Mouse (Mus musculus): ENCODE results near the gene Usp25. TPM values are rescaled to one million over a fixed set of nuclear protein-coding genes. Genes with fewer than 3 reads are reported as not detected.

Usp25 gene
- polyA plus RNA-seq, 1 experiment from 2014 or later: 22.0 TPM

DNA sequence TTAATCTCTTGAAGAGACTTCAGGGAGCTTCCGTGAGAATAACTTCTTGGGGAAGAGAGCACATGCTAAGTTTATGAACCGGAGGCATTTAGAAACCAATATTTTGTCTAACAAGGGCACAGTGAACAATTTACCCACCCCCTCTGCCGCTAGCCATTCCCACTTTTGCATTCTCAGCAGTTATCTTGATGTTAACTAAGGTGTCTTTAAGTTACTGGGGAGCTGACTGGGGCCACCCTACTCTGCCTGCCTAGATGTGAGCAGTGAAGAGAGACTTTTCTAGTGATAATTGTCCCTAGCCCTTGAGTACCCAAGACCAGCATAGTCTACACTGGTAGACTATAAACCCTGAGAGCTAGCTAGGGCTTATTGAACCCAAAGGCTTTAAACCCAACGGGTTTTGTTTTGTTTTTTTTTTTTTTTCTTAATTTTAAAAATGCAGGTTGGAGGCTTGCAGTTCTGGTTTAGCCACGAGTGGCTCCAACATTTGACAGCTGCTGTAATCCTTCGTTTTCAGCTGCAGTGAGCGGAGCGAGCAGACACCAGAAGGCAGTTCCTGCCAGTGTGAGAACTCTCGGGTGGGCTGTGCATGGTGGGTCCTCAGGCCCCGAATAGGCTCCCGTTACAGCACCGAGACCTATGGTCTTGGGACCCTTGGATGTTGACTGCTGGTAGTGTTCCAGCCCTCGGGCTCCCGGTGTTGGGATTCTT is 14.6 kb downstream of the Usp25 start:
- Histone ChIP-seq H3K9ac (ENCODE audit: low read length) (no peak overlapping the region), H3K4me2 (ENCODE audit: low read depth, severe bottlenecking) (no peak overlapping the region), H3K4me3 (ENCODE audit: low read depth, low read length) (no peak overlapping the region), H3K27me3 (ENCODE audit: control insufficient read depth, insufficient read depth, low read length) (no peaks in the 10 kb centered on the region), H3K36me3 (ENCODE audit: control insufficient read depth, insufficient read depth, low read length) (no peaks in the 10 kb centered on the region), H3K4me1 (ENCODE audit: control insufficient read depth, insufficient read depth, low read length) (0 out of 2 replicates have a peak, but pooled peaks cover 3% of the 10 kb centered on the region), H3K27ac (replicated peaks; ENCODE audit: low read depth, low read length) (no peak overlapping the region), H3K9me3 (ENCODE audit: control insufficient read depth, low read length) (no peaks in the 10 kb centered on the region)
- peak; percentile 14 for DNase-seq (ENCODE audit: low spot score)
- ATAC-seq (ENCODE audit: insufficient number of reproducible peaks, low FRiP score, low TSS enrichment, low read depth): no peak
- 84% methylated on average over 14 of the region's 14 CpGs for WGBS

DNA sequence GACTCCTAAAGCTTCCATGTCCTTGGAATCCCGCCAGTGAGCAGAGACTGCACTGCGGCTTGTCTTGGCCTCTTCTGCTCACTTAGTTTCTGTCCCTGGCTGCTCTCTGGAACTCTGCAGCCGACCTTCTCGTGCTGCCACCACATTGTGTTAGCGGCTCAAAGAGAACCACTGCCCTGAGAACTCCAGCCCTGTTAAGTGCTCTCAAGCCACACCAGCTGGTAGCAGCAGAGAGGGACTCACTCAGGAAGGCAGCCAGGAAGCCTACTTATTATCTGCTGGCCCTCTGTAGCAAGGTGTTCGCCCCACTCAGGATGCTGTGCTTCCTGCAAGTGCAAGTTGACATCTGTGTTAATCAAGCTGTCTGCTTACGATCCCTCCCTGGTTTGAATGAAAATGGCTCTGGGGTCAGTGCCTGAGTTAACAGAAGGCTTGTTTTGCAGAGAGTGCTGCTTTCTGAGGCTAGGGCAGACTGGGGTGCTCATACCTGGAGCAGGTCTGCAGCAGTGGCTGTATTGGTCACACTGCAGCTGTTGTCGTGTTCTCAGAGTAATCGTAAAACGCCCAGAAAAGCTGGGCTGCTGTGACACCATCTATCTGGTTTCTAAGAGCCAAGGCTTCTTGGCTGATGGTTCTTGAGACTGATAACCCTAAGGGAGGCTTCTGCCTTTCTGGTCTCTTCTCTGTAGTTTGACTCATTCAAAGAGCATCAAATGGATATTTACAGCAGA is 15.3 kb downstream of the Usp25 start:
- Histone ChIP-seq H3K9ac (ENCODE audit: low read length) (no peak overlapping the region), H3K9me3 (ENCODE audit: control insufficient read depth, low read length) (no peaks in the 10 kb centered on the region), H3K4me3 (ENCODE audit: low read depth, low read length) (no peak overlapping the region), H3K36me3 (ENCODE audit: control insufficient read depth, insufficient read depth, low read length) (no peaks in the 10 kb centered on the region), H3K4me2 (ENCODE audit: low read depth, severe bottlenecking) (no peak overlapping the region), H3K27me3 (ENCODE audit: control insufficient read depth, insufficient read depth, low read length) (no peaks in the 10 kb centered on the region), H3K4me1 (ENCODE audit: control insufficient read depth, insufficient read depth, low read length) (0 out of 2 replicates have a peak, but pooled peaks cover 3% of the 10 kb centered on the region), H3K27ac (replicated peaks; ENCODE audit: low read depth, low read length) (no peak overlapping the region)
- 73% methylated on average over 10 of the region's 10 CpGs for WGBS
- ATAC-seq (ENCODE audit: insufficient number of reproducible peaks, low FRiP score, low TSS enrichment, low read depth) (no peak), DNase-seq (ENCODE audit: low spot score) (no peak)

DNA sequence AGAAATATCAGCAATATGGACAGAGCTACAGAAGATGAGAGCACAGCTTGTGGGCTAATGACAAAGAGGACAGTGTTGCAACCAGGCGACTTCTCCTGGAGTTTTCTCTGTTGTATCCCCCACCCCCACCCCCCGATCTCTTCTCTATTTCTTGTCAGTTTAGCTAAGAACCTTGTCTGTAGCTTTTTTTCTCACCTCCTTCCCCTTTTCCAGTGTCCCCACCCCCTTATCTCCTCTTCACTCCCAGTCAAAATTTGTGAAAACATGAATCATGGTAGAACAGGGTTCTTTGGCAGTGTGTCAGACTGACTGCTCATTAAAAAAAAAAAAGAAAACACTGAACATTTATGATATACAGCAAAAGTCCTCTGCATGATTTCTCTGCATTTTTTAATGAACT is 16.9 kb downstream of the Usp25 start:
- no peaks in the 10 kb centered on the region for H3K9me3 ChIP-seq (ENCODE audit: control insufficient read depth, low read length)
- 0 out of 2 replicates have a peak, but pooled peaks cover 3% of the 10 kb centered on the region for H3K4me1 ChIP-seq (ENCODE audit: control insufficient read depth, insufficient read depth, low read length)
- 64% methylated on average over 2 of the region's 2 CpGs for WGBS
- H3K36me3 ChIP-seq (ENCODE audit: control insufficient read depth, insufficient read depth, low read length): no peaks in the 10 kb centered on the region
- ATAC-seq (ENCODE audit: insufficient number of reproducible peaks, low FRiP score, low TSS enrichment, low read depth) (no peak), DNase-seq (ENCODE audit: low spot score) (peak; percentile 5)
- H3K27ac ChIP-seq (replicated peaks; ENCODE audit: low read depth, low read length): no peak overlapping the region
- no peak overlapping the region for H3K4me3 ChIP-seq (ENCODE audit: low read depth, low read length)
- no peaks in the 10 kb centered on the region for H3K27me3 ChIP-seq (ENCODE audit: control insufficient read depth, insufficient read depth, low read length)
- no peak overlapping the region for H3K4me2 ChIP-seq (ENCODE audit: low read depth, severe bottlenecking)
- no peak overlapping the region for H3K9ac ChIP-seq (ENCODE audit: low read length)

DNA sequence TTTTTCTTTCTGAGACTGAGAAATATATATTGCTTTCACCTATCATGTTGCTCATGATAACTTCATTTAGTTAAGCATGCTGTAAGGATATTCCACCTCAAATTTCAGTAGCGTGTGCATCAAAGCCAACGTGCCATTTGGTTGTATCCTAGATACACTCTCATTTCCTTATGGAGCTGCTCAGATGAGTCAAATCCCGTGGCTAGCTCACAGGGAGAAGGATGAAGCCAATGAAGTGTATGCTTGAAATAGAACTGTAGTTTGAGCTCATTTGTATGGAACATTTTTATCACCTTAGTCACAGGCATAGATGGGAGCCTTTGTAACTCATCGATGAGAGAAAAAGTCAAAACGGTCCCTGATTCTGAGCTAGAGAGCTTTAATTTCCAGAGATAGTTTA is 20.8 kb downstream of the Usp25 start:
- DNase-seq (ENCODE audit: low spot score) (peak; percentile 9), ATAC-seq (ENCODE audit: insufficient number of reproducible peaks, low FRiP score, low TSS enrichment, low read depth) (no peak)
- Histone ChIP-seq H3K27me3 (ENCODE audit: control insufficient read depth, insufficient read depth, low read length) (no peaks in the 10 kb centered on the region), H3K9me3 (ENCODE audit: control insufficient read depth, low read length) (no peaks in the 10 kb centered on the region), H3K36me3 (ENCODE audit: control insufficient read depth, insufficient read depth, low read length) (no peaks in the 10 kb centered on the region), H3K4me2 (ENCODE audit: low read depth, severe bottlenecking) (no peak overlapping the region), H3K4me3 (ENCODE audit: low read depth, low read length) (no peak overlapping the region), H3K27ac (replicated peaks; ENCODE audit: low read depth, low read length) (no peak overlapping the region), H3K4me1 (ENCODE audit: control insufficient read depth, insufficient read depth, low read length) (0 out of 2 replicates have a peak, but pooled peaks cover 3% of the 10 kb centered on the region), H3K9ac (ENCODE audit: low read length) (no peak overlapping the region)
- WGBS: 93% methylated on average over 5 of the region's 5 CpGs

DNA sequence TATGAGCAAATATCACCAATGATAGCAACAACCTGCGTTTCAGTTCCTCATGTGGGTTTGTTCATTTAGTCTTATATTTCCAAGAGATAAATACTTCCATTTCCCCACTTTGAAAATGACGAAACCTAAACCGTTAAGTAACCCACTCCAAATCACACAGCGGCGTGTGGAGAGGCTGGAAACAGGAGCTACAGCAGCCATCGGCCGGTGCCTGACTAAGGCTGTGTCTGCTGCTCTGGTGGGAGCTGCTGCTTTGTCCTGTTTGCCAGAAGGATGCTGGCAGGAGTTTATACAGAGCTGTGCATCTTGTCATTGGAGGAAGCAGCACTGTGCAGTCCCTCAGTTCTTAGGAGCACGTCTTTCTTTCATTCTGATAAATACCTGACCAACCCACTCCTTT is 21.2 kb downstream of the Usp25 start:
- ATAC-seq (ENCODE audit: insufficient number of reproducible peaks, low FRiP score, low TSS enrichment, low read depth) (no peak), DNase-seq (ENCODE audit: low spot score) (peak; percentile 12)
- 89% methylated on average over 8 of the region's 8 CpGs for WGBS
- Histone ChIP-seq H3K4me3 (ENCODE audit: low read depth, low read length) (no peak overlapping the region), H3K4me2 (ENCODE audit: low read depth, severe bottlenecking) (no peak overlapping the region), H3K27ac (replicated peaks; ENCODE audit: low read depth, low read length) (no peak overlapping the region), H3K4me1 (ENCODE audit: control insufficient read depth, insufficient read depth, low read length) (0 out of 2 replicates have a peak, but pooled peaks cover 3% of the 10 kb centered on the region), H3K27me3 (ENCODE audit: control insufficient read depth, insufficient read depth, low read length) (no peaks in the 10 kb centered on the region), H3K9me3 (ENCODE audit: control insufficient read depth, low read length) (no peaks in the 10 kb centered on the region), H3K36me3 (ENCODE audit: control insufficient read depth, insufficient read depth, low read length) (no peaks in the 10 kb centered on the region), H3K9ac (ENCODE audit: low read length) (no peak overlapping the region)

DNA sequence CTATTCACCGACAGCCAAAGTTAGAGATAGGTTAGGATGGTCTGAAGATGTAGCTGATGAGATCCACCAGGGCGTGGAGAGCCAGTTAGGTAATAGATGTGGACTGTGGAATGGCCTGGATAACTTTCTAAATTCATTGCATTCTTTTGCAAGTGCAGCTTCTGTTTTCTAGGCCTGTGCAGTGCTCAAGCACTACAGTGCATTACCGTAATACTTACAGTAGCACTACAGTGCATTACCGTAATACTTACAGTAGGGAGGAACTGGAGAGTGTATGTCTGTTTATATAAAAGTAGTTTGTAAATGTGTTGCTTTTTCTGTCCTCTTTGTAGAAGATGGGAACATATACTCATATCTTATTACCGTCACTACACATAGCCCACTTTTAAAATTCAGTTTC is 28.1 kb downstream of the Usp25 start:
- no peaks in the 10 kb centered on the region for H3K4me1 ChIP-seq (ENCODE audit: control insufficient read depth, insufficient read depth, low read length)
- no peak for ATAC-seq (ENCODE audit: insufficient number of reproducible peaks, low FRiP score, low TSS enrichment, low read depth)
- H3K4me2 ChIP-seq (ENCODE audit: low read depth, severe bottlenecking): no peak overlapping the region
- no peak overlapping the region for H3K9ac ChIP-seq (ENCODE audit: low read length)
- DNase-seq (ENCODE audit: low spot score): no peak
- H3K4me3 ChIP-seq (ENCODE audit: low read depth, low read length): no peak overlapping the region
- no peaks in the 10 kb centered on the region for H3K9me3 ChIP-seq (ENCODE audit: control insufficient read depth, low read length)
- H3K27ac ChIP-seq (replicated peaks; ENCODE audit: low read depth, low read length): no peak overlapping the region
- H3K36me3 ChIP-seq (ENCODE audit: control insufficient read depth, insufficient read depth, low read length): no peaks in the 10 kb centered on the region
- no peaks in the 10 kb centered on the region for H3K27me3 ChIP-seq (ENCODE audit: control insufficient read depth, insufficient read depth, low read length)
- 85% methylated on average over 5 of the region's 5 CpGs for WGBS

DNA sequence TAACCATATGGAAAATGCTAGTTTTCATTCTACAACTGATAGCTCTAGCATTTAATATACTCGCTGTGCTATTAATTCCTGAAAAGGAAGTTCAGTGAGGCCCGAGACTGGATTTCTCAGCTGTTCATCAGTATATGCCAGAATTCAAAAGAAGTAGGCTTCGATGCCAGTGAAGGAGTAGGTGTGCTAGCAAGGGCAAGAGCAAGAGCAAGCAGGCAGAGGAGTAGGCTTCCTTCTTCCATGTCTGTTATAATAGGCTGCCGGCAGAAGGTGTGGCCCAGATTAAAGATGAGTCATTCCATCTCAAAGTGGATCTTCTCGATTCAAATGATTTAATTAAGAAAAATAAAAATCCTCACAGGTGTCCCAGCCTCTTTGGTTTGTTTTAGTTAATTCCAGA is 30.0 kb downstream of the Usp25 start:
- no peaks in the 10 kb centered on the region for H3K4me1 ChIP-seq (ENCODE audit: control insufficient read depth, insufficient read depth, low read length)
- H3K4me3 ChIP-seq (ENCODE audit: low read depth, low read length): no peak overlapping the region
- 92% methylated on average over 5 of the region's 5 CpGs for WGBS
- H3K9ac ChIP-seq (ENCODE audit: low read length): no peak overlapping the region
- no peaks in the 10 kb centered on the region for H3K9me3 ChIP-seq (ENCODE audit: control insufficient read depth, low read length)
- H3K36me3 ChIP-seq (ENCODE audit: control insufficient read depth, insufficient read depth, low read length): no peaks in the 10 kb centered on the region
- H3K27ac ChIP-seq (replicated peaks; ENCODE audit: low read depth, low read length): no peak overlapping the region
- no peak overlapping the region for H3K4me2 ChIP-seq (ENCODE audit: low read depth, severe bottlenecking)
- no peaks in the 10 kb centered on the region for H3K27me3 ChIP-seq (ENCODE audit: control insufficient read depth, insufficient read depth, low read length)
- DNase-seq (ENCODE audit: low spot score) (no peak), ATAC-seq (ENCODE audit: insufficient number of reproducible peaks, low FRiP score, low TSS enrichment, low read depth) (no peak)

DNA sequence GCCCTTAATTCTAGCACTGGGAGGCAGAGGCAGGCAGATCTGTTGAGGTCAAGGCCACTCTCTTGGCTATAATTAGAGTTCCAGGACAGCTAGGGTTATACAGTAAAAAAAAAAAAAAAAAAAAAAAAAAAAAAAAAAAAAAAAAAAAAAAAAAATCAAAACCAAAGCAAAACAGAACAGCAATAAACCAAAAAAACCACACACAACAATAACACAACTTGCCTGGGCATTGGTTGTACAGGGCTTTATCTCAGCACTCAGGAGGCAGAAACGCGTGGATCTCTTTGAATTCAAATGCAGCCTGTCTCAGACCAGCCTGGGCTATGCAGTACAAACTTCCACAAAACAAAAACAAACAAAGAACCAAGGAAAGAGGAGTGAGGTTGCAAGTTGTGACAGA is 40.7 kb downstream of the Usp25 start:
- ATAC-seq (ENCODE audit: insufficient number of reproducible peaks, low FRiP score, low TSS enrichment, low read depth) (no peak), DNase-seq (ENCODE audit: low spot score) (no peak)
- peaks cover 5% of the 10 kb centered on the region; the same call in 1 of the 2 replicates for H3K36me3 ChIP-seq (ENCODE audit: control insufficient read depth, insufficient read depth, low read length)
- no peak overlapping the region for H3K4me3 ChIP-seq (ENCODE audit: low read depth, low read length)
- H3K4me1 ChIP-seq (ENCODE audit: control insufficient read depth, insufficient read depth, low read length): no peaks in the 10 kb centered on the region
- no peak overlapping the region for H3K27ac ChIP-seq (replicated peaks; ENCODE audit: low read depth, low read length)
- H3K27me3 ChIP-seq (ENCODE audit: control insufficient read depth, insufficient read depth, low read length): no peaks in the 10 kb centered on the region
- no peak overlapping the region for H3K4me2 ChIP-seq (ENCODE audit: low read depth, severe bottlenecking)
- no peak overlapping the region for H3K9ac ChIP-seq (ENCODE audit: low read length)
- H3K9me3 ChIP-seq (ENCODE audit: control insufficient read depth, low read length): no peaks in the 10 kb centered on the region
- 97% methylated on average over 2 of the region's 2 CpGs for WGBS

Measured in limb, embryonic 11.5 days (tissue).